Comparison of ENCODE assay signal across 8 mouse cellular contexts in genomic region chr14:31335765-31336164, GRCm38 (mm10). TPM values are rescaled to one million over a fixed set of nuclear protein-coding genes. Genes with fewer than 3 reads are reported as not detected.
DNase-seq lines count a peak whose midpoint lies in the region; ATAC-seq lines count a peak whose summit lies in the region.

No protein-coding gene starts in this region.

- H3K36me3 ChIP-seq in neural tube, embryonic 11.5 days (ENCODE audit: control insufficient read depth, insufficient read depth, low read length): no peaks in the 10 kb centered on the region
- peaks cover 4% of the 10 kb centered on the region; the same call in 1 of the 2 replicates for H3K36me3 ChIP-seq in limb, embryonic 15.5 days

- no peak overlapping the region for H3K27ac ChIP-seq in neural tube, embryonic 11.5 days (ENCODE audit: low read depth, low read length)
- no peak overlapping the region for H3K27ac ChIP-seq in limb, embryonic 15.5 days

- H3K4me1 ChIP-seq in neural tube, embryonic 11.5 days (ENCODE audit: control insufficient read depth, insufficient read depth, low read length): peaks cover 4% of the 10 kb centered on the region; the same call in 1 of the 2 replicates
- peaks cover 6% of the 10 kb centered on the region for H3K4me1 ChIP-seq in limb, embryonic 15.5 days

- peak overlapping the region; percentile 42 for H3K4me2 ChIP-seq in neural tube, embryonic 11.5 days (ENCODE audit: low read depth)
- H3K4me2 ChIP-seq in limb, embryonic 15.5 days: peak overlapping the region; percentile 59

- H3K9ac ChIP-seq in neural tube, embryonic 11.5 days (ENCODE audit: low read length): peak overlapping the region; percentile 48
- H3K9ac ChIP-seq in limb, embryonic 15.5 days: no peak overlapping the region

- no peaks in the 10 kb centered on the region for H3K27me3 ChIP-seq in neural tube, embryonic 11.5 days (ENCODE audit: control insufficient read depth, insufficient read depth, low read length)
- H3K27me3 ChIP-seq in limb, embryonic 15.5 days: no peaks in the 10 kb centered on the region

- DNase-seq in cerebellum, postnatal 25 days: peak; percentile 9 to 15
- DNase-seq in cerebellum, adult 8-10 months: no peak
- no peak for DNase-seq in neural tube, embryonic 11.5 days (ENCODE audit: low spot score)
- no peak for DNase-seq in neural tube, embryonic 10.5 days (ENCODE audit: extremely low spot score, low spot score)
- DNase-seq in right cerebral cortex, adult 18-20 months: no peak
- DNase-seq in left cerebral cortex, adult 18-20 months (ENCODE audit: low spot score in 2 of 2): no peak
- no peak for DNase-seq in kidney, postnatal 36 days

- no peaks in the 10 kb centered on the region for H3K9me3 ChIP-seq in neural tube, embryonic 11.5 days (ENCODE audit: control insufficient read depth, low read length)
- H3K9me3 ChIP-seq in limb, embryonic 15.5 days: no peaks in the 10 kb centered on the region

- peak overlapping the region; percentile 84 for H3K4me3 ChIP-seq in neural tube, embryonic 11.5 days (ENCODE audit: low read depth, low read length)
- H3K4me3 ChIP-seq in limb, embryonic 15.5 days: peak overlapping the region; percentile 70

- whole genome bisulfite sequencing in neural tube, embryonic 11.5 days: 59% methylated on average over 3 of the region's 3 CpGs
- WGBS in limb, embryonic 15.5 days: 55% methylated on average over 3 of the region's 3 CpGs

- no peak for ATAC-seq in neural tube, embryonic 11.5 days (ENCODE audit: insufficient read depth, low FRiP score, low TSS enrichment)
- ATAC-seq in limb, embryonic 15.5 days (ENCODE audit: insufficient number of reproducible peaks, low FRiP score, low TSS enrichment, low read depth): no peak

RNA-seq across cellular contexts. Expression of gene Capn7, which starts 0.7 kb away (rescaled TPM):
- 51.0 and 52.0 TPM in 2 replicates for polyA plus RNA-seq in neural tube, embryonic 11.5 days (2014; fragmentation: Nextera tagmentation; extraction: Ambion mirVana)
- polyA plus RNA-seq in limb, embryonic 15.5 days (2015; fragmentation: Nextera tagmentation; extraction: Ambion mirVana): 42.7 and 43.9 TPM in 2 replicates
- total RNA-seq in left cerebral cortex, adult 18-20 months (2021): 10 to 100 TPM; 37.5 to 40.8 TPM

RNA-seq across cellular contexts. Expression of gene Dnah1, which starts 12.1 kb away (rescaled TPM):
- 5.9 and 7.6 TPM in 2 replicates for polyA plus RNA-seq in neural tube, embryonic 11.5 days (2014; fragmentation: Nextera tagmentation; extraction: Ambion mirVana)
- polyA plus RNA-seq in limb, embryonic 15.5 days (2015; fragmentation: Nextera tagmentation; extraction: Ambion mirVana): 6.0 and 6.1 TPM in 2 replicates
- 1 to 10 TPM; 4.9 to 5.1 TPM for total RNA-seq in left cerebral cortex, adult 18-20 months (2021)

Comparison
In these comparisons a context has a peak if more than half of its experiments do, and no peak if none do; other contexts are left out.
1. DNase-seq: peak in cerebellum, postnatal 25 days (2 of 2); none in cerebellum, adult 8-10 months (single experiment), neural tube, embryonic 11.5 days (single experiment), neural tube, embryonic 10.5 days (single experiment), right cerebral cortex, adult 18-20 months (single experiment), left cerebral cortex, adult 18-20 months (0 of 2) and kidney, postnatal 36 days (0 of 2).